Mouse (Mus musculus): ENCODE measurements around the gene Dbndd2.
A peak's percentile ranks its signal among the peaks of the same experiment; 100 is the strongest.

Gene Dbndd2

DNA sequence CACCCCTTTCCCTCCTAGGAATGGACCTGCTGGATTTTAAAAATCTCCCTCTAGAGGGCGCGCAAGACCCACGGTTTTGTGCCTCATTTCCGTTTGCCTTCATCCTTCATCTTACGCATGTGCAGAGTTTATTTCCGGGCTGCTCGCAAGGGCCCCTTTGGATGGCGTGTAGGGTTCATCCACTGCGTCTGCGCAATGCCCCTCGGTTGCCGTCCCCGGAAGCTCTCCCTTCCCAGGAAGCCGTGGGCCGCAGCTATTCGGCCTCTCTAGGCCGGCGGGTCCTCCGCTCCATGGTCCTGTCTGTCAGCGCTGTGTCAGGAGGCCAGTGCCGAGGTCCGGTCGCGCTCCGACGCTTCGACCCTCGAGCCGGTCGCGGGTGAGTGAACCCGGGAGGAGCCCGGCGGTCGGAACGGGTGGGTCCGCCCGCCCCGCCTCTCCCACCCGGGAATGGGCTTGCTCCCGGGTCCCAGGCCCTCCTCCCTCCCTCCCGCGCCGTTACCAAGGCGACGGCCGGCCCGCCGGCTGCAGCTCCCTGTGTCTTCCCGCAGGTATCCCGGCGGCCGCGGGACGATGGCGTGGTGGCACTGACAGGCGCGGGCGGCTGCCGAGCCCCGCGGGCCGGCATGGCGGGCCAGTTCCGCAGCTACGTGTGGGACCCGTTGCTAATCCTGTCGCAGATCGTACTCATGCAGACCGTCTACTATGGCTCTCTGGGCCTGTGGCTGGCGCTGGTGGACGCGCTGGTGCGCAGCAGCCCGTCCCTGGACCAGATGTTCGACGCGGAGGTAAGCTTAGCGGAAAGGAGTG lies 25.0 kb upstream of the Dbndd2 start, which contains the start of gene Gm20458:
Gene Gm20458, plus strand, starts transcription at position 223 of the 807 bp plus-strand sequence.
- peak; percentile 97 for DNase-seq (ENCODE audit: low read depth, low spot score)
- H3K27me3 ChIP-seq (ENCODE audit: control insufficient read depth, insufficient read depth, low read length, poor library complexity, severe bottlenecking), result no peaks in the 10 kb centered on the region

DNA sequence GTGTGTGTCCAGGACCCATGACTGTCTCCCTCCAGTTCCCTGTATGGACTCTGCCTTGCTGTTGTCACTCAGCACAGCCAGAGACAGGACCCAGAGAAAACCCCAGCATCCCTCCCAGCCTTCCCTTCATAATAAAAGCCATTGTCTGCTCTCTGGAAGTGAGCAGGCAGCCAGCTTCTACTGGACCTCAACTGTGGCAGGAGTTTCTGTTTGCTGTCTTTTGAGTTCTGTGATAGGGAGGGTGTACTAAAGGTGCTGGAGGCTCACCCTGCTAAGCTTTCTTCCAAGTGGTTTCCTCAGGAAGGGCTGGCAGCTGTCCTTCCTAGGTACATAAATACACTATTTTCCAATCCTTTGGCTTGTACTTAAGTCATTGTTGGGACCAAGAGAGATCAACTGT lies 20.7 kb upstream of the Dbndd2 start:
- DNase-seq (ENCODE audit: low read depth, low spot score), result no peak
- no peaks in the 10 kb centered on the region for H3K27me3 ChIP-seq (ENCODE audit: control insufficient read depth, insufficient read depth, low read length, poor library complexity, severe bottlenecking)
- H3K36me3 ChIP-seq (ENCODE audit: control insufficient read depth, insufficient read depth, low read length, poor library complexity, severe bottlenecking), result peaks cover 5% of the 10 kb centered on the region; the same call in 1 of the 2 replicates

More for the DNA sequence above, 25.0 kb upstream of the Dbndd2 start, which contains the start of gene Gm20458:
- H3K36me3 ChIP-seq (ENCODE audit: control insufficient read depth, insufficient read depth, low read length, poor library complexity, severe bottlenecking), result peaks cover 5% of the 10 kb centered on the region; the same call in 1 of the 2 replicates

DNA sequence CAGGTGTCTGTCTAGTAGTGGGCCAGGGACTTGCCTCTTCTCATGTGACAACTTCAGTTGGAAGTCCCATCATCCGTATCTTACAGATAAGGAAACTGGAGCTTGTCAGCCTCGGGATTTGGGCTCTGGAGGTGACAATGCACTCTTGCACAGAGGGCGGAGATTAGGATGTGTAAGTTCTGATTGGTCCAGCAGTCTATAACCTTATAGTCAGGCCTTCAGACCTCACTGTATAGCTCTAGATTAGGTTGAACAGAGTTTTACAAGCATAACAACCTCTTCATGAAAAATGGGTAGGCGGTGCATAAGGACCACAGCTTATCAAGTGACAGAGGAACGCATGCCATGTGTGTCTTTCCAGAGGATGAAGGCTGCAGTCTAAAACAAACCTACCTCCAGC lies 19.1 kb upstream of the Dbndd2 start:
- no peaks in the 10 kb centered on the region for H3K27me3 ChIP-seq (ENCODE audit: control insufficient read depth, insufficient read depth, low read length, poor library complexity, severe bottlenecking)
- DNase-seq (ENCODE audit: low read depth, low spot score), result no peak
- peaks cover 5% of the 10 kb centered on the region; the same call in 1 of the 2 replicates for H3K36me3 ChIP-seq (ENCODE audit: control insufficient read depth, insufficient read depth, low read length, poor library complexity, severe bottlenecking)

DNA sequence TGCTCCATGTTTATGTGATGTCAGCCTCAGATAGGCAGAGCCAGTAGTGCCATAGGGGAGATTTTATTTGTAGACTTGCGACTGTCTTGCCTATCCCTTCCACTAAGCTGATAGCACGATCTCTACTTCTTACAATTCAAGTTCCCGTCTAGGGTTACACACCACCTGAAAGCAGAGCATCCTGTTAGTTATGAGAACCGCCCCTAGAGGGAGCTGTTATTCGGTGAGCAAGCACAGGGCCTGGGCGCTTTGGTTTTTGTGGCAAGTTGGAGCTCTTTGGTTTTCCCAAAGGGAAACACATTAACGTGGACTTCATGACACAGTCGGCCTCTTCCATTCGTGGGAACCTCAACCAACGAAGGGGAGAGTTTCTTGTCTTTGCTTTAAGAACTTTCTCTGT lies 15.7 kb upstream of the Dbndd2 start:
- peaks cover 3% of the 10 kb centered on the region for H3K36me3 ChIP-seq (ENCODE audit: control insufficient read depth, insufficient read depth, low read length, poor library complexity, severe bottlenecking)
- no peaks in the 10 kb centered on the region for H3K27me3 ChIP-seq (ENCODE audit: control insufficient read depth, insufficient read depth, low read length, poor library complexity, severe bottlenecking)
- peak; percentile 79 for DNase-seq (ENCODE audit: low read depth, low spot score)

DNA sequence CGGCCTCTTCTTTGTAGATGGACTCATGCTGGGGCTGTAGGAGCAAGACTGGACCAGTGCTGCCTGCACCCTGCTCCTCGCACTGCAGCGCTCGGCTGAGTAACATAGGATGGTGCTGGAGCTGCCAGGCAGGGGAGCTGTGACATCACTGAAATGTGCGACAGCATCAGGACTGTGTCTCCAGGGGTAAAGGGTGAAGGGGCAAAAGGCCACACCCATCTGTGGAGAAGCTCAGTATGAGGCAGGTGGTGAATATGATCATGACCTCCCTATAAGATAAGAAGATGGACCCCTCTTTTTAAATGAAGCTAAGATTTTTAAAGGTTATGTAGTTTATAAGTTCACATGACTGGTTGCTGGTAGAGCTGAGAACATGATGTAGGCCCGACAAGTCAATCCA lies 12.3 kb upstream of the Dbndd2 start, which contains the start of gene Trp53tg5:
Gene Trp53tg5, minus strand, starts transcription at position 101 of the 400 bp plus-strand sequence.
- no peak for DNase-seq (ENCODE audit: low read depth, low spot score)
- Histone ChIP-seq H3K36me3 (ENCODE audit: control insufficient read depth, insufficient read depth, low read length, poor library complexity, severe bottlenecking) (peaks cover 3% of the 10 kb centered on the region), H3K27me3 (ENCODE audit: control insufficient read depth, insufficient read depth, low read length, poor library complexity, severe bottlenecking) (no peaks in the 10 kb centered on the region)

DNA sequence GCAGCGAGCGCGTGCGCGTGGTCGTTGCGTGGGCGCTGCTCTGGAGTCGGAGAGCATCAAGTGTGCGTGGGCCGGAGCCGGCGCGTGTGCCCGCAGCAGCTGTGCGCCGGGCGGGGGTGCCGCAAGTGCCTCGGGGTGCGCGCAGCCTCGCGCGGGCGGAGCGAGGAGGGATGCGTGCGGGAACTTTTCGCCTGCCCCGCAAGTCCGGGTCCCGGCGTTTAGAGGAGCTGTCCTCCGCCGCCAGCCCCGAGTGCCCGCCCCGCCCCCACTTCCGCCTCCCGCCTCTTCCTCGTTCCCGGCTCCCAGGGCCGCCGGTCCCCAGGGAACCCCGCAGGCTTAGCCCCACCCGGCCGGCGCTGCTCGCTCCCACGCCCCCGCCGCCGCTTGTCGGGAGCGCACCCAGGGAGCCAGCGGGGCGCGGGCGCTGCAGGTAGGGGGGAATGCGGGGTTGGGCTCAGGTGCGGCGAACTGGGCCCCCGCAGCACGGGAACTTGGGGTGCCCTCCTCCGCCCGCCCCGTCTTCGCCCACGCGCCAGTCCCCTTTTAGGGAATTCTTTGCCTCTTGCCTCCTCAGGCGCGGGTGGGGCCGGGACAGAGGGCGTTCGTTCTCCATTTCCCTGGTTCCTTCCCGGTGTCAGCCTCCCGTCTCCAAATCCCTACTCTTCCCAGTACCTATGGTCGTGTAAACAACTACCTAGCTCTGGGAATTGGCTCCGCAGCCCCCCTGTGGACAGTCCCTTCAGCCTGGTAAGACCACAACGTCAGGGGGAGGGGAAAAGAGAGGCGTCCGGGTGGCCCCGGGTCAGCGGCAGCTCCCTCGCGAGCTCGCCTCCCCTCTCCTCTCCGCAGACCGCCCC lies 580 bp downstream of the Dbndd2 start:
- no peaks in the 10 kb centered on the region for H3K27me3 ChIP-seq (ENCODE audit: control insufficient read depth, insufficient read depth, low read length, poor library complexity, severe bottlenecking)
- H3K36me3 ChIP-seq (ENCODE audit: control insufficient read depth, insufficient read depth, low read length, poor library complexity, severe bottlenecking), result no peaks in the 10 kb centered on the region
- peak; percentile 75 for DNase-seq (ENCODE audit: low read depth, low spot score)

DNA sequence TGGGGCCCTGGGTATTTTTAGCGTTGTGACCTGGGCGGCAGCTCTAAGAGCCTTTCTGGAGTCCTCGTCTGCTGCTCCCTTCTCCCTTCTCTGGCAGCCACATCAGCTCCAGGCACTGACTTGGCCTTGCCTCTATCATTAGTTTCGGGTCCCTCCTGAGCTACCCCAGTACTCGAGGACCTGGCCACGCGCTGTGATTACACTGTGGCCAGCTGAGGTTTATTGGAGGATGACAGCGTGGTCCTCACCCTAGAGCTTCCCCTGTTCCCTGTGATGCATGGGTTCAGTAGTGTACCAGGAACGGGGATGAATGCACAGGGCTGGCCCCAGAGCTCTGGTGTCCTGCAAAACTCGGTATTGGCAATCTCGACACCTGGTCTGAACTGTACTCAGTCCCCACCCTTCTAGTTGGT lies 1.2 kb downstream of the Dbndd2 start:
- no peak for DNase-seq (ENCODE audit: low read depth, low spot score)
- no peaks in the 10 kb centered on the region for H3K36me3 ChIP-seq (ENCODE audit: control insufficient read depth, insufficient read depth, low read length, poor library complexity, severe bottlenecking)
- no peaks in the 10 kb centered on the region for H3K27me3 ChIP-seq (ENCODE audit: control insufficient read depth, insufficient read depth, low read length, poor library complexity, severe bottlenecking)

DNA sequence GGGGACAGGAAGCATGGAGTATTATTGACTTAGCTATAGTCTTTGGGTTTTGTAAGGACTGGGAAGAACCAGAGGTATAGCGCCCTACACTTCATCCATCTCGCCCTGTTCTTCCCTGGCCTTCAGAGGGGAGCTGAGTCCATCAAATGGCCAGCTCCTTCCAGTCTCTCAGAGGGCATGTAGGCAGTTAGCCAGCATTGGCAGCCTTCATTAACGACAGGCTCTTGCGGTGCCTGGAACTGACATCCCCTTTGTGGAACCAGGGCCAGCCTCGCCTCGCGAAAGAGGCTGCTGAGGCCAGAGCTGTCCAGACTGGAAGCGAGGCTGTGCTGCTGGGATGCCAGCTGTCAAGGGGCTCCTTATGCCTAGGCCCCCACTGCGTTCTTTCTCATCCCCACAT lies 1.9 kb downstream of the Dbndd2 start:
- Histone ChIP-seq H3K27me3 (ENCODE audit: control insufficient read depth, insufficient read depth, low read length, poor library complexity, severe bottlenecking) (no peaks in the 10 kb centered on the region), H3K36me3 (ENCODE audit: control insufficient read depth, insufficient read depth, low read length, poor library complexity, severe bottlenecking) (no peaks in the 10 kb centered on the region)
- no peak for DNase-seq (ENCODE audit: low read depth, low spot score)

DNA sequence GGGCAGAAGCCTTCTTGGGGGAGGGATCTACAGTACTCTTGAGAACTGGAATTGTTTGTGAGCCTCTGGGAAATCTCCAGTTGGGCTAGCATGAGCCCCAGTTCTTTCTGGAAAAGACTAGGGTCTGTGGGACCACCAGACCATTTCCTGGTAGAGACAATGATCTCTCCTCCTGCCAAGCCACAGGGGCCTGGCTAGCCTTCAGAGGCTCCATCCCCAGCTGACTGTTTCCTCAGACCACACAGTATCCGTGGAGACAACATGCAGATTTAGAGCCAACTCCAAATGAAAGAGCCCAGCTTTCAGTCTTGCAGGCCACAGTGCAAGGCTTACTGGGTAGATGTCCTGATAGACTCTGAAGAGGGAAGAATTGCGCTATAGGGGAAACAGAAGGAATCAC lies 8.2 kb downstream of the Dbndd2 start:
- Histone ChIP-seq H3K27me3 (ENCODE audit: control insufficient read depth, insufficient read depth, low read length, poor library complexity, severe bottlenecking) (no peaks in the 10 kb centered on the region), H3K36me3 (ENCODE audit: control insufficient read depth, insufficient read depth, low read length, poor library complexity, severe bottlenecking) (no peaks in the 10 kb centered on the region)
- no peak for DNase-seq (ENCODE audit: low read depth, low spot score)

DNA sequence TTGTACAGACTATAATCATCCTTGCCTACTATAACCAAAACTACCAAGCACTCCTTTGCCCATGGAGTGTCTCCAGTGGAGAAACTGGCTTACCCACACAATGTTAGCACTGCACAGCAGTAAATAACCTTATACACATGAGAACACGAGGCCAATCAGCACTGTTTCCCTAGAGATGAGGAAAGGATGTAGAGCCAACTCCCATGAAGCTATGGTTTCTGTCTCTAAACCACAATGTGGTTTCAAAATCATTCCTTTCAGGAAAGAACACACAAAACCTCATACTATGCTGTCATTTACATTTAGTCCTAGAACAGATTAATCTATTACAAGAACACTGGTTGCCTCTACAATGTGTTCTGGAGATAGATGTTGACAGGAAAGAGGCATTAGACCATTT lies 10.4 kb downstream of the Dbndd2 start:
- no peak for DNase-seq (ENCODE audit: low read depth, low spot score)
- peaks cover under 1% of the 10 kb centered on the region; the same call in 1 of the 2 replicates for H3K36me3 ChIP-seq (ENCODE audit: control insufficient read depth, insufficient read depth, low read length, poor library complexity, severe bottlenecking)
- H3K27me3 ChIP-seq (ENCODE audit: control insufficient read depth, insufficient read depth, low read length, poor library complexity, severe bottlenecking), result no peaks in the 10 kb centered on the region

DNA sequence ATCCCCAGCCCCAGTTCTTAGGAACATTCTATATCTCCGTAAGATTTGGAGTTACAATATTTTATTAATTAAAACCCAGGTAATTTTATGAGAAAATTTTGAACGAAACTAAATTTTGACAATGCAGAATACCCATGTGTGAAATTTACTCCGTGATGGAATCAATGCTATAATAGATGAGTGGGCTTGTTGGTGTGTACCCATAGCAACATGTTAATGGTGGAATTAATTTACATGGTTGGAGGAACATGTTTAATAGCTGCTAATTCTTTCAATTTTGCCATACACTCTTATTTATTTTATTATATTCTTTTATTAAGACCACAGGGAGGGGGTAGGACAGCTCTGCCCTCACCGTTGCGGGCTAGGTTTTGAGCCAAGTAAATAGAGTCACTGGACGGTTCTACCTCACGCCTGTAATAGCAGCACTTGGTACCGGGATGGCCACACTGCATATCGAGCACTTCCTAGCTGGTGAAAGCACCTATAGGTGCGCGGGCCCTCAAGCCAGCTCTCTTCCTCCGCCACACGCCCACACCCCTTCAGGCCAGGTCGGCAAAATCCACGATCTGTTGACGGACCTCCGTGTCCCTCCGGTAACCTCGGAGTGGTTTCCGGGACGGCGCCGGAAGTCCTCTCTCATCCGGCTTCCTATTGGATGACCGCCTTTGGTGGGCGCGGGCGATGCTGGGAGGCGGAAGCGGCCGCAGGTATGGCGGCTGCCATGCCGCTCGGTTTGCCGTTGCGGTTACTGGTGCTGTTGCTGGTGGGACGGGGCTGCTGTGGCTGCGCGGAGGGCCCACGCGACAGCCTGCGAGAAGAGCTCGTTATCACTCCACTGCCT lies 11.2 kb downstream of the Dbndd2 start, which contains the start of gene Pigt:
Gene Pigt, plus strand, starts transcription at position 674 of the 844 bp plus-strand sequence.
- Histone ChIP-seq H3K36me3 (ENCODE audit: control insufficient read depth, insufficient read depth, low read length, poor library complexity, severe bottlenecking) (peaks cover 2% of the 10 kb centered on the region), H3K27me3 (ENCODE audit: control insufficient read depth, insufficient read depth, low read length, poor library complexity, severe bottlenecking) (no peaks in the 10 kb centered on the region)
- peak; percentile 84 for DNase-seq (ENCODE audit: low read depth, low spot score)

DNA sequence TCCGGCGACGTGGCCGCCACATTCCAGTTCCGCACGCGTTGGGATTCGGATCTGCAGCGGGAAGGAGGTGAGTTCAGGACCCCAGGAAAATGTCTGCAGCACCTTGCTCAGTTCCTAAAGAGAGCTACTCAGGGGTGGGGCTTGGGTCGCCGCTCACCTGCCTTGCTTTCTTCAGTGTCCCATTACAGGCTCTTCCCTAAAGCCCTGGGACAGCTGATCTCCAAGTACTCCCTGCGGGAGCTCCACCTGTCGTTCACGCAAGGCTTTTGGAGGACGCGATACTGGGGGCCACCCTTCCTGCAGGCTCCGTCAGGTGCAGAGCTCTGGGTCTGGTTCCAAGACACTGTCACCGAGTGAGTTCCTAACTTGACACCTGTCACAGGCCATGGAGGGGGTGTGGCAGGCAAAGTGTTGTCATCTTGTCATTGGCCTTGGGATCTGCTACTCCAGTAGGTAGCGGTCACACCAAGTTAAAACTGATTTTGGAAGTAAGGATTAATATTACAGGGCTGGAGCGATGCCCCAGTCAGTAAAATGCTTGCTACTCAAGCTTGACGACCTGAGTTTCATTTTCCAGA lies 11.9 kb downstream of the Dbndd2 start:
- Histone ChIP-seq H3K27me3 (ENCODE audit: control insufficient read depth, insufficient read depth, low read length, poor library complexity, severe bottlenecking) (no peaks in the 10 kb centered on the region), H3K36me3 (ENCODE audit: control insufficient read depth, insufficient read depth, low read length, poor library complexity, severe bottlenecking) (peaks cover 7% of the 10 kb centered on the region)
- peak; percentile 3 for DNase-seq (ENCODE audit: low read depth, low spot score)

DNA sequence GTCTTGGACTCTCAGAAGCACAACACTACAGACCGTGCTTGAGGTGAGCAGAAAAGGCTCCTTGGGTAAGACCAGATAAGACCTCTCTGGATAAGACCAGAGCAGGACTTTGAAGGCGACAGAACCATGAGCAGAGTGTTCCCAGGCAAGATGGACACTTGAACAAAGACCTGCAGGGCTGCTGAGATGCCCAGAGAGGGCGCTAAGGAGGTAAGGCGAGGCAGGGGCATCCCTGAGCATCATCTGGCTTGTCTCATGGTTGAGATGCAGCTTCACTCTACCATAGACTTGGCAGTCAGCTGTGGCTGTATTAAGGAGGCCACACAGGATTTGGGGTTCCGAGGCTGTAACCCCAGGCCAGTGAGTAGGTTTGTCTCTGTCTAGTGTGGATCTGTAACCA lies 13.4 kb downstream of the Dbndd2 start:
- Histone ChIP-seq H3K27me3 (ENCODE audit: control insufficient read depth, insufficient read depth, low read length, poor library complexity, severe bottlenecking) (no peaks in the 10 kb centered on the region), H3K36me3 (ENCODE audit: control insufficient read depth, insufficient read depth, low read length, poor library complexity, severe bottlenecking) (peaks cover 11% of the 10 kb centered on the region)
- no peak for DNase-seq (ENCODE audit: low read depth, low spot score)

DNA sequence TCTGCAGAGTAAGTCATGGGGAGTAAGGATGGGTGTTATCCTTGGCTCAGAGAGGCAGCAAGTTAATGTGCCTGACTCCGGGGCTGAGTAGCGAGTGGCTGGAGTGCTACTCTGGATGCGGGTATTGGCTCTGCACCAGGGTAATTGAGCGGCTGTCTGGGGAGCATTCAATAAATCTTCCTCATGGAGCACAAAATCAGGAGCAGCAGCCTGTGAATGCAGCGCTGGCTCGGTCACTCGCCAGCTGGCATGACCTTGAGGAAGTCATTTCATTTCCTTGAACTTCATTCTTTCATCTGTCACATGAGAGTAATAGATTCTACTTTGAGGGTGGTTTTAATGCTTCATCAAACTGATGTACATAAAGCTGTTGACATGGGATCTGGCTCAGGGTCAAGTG lies 14.6 kb downstream of the Dbndd2 start:
- peaks cover 11% of the 10 kb centered on the region for H3K36me3 ChIP-seq (ENCODE audit: control insufficient read depth, insufficient read depth, low read length, poor library complexity, severe bottlenecking)
- no peaks in the 10 kb centered on the region for H3K27me3 ChIP-seq (ENCODE audit: control insufficient read depth, insufficient read depth, low read length, poor library complexity, severe bottlenecking)
- no peak for DNase-seq (ENCODE audit: low read depth, low spot score)

Data from splenic B cell, adult 2 months (primary cell).